Mouse (Mus musculus) embryonic facial prominence, embryonic 11.5 days (tissue): Measurements from ENCODE around the gene Mob3b. TPM values are rescaled to one million over a fixed set of nuclear protein-coding genes. Genes with fewer than 3 reads are reported as not detected.
A peak's percentile ranks its signal among the peaks of the same experiment; 100 is the strongest.
"Not testable (repeated sequence)": the region's sequence is repeated elsewhere in the genome, so short reads cannot be mapped to it uniquely, and the experiment has no call there.

Experiments
- ATAC-seq: fragments of 200-750 bp; cut with Nextera tagmentation; replicated peaks from 2 replicates; pipeline ENCODE4 v1.8.0; 2017; ENCODE audit warnings: low read depth; ENCODE audit not compliant: insufficient number of reproducible peaks, low FRiP score, low TSS enrichment
- DNase-seq: peaks from one replicate; pipeline ENCODE4 v3.0.0-alpha.2; 2015; ENCODE audit warnings: low spot score
- H3K27ac ChIP-seq: fragments of 300-500 bp; sonication (generic); replicated peaks from 2 replicates; pipeline ENCODE4 v1.5.1; 2014; ENCODE audit warnings: mild to moderate bottlenecking, low read depth, low read length, control low read depth
- H3K27me3 ChIP-seq: fragments of 300-500 bp; sonication (generic); 2 replicates; pipeline ENCODE4 v1.6.1; 2014; ENCODE audit warnings: mild to moderate bottlenecking, low read length, moderate library complexity, mixed read lengths; ENCODE audit not compliant: control insufficient read depth, insufficient read depth
- H3K36me3 ChIP-seq: fragments of 300-500 bp; sonication (generic); replicated peaks from 2 replicates; pipeline ENCODE4 v1.6.1; 2014; ENCODE audit warnings: low read depth, mild to moderate bottlenecking, low read length, moderate library complexity, mixed read lengths; ENCODE audit not compliant: control insufficient read depth, insufficient read depth
- H3K4me1 ChIP-seq: fragments of 300-500 bp; sonication (generic); 2 replicates; pipeline ENCODE4 v1.6.1; 2014; ENCODE audit warnings: low read length, mixed read lengths; ENCODE audit not compliant: control insufficient read depth, insufficient read depth
- H3K4me2 ChIP-seq: fragments of 300-500 bp; sonication (generic); 2 replicates; pipeline ENCODE4 v1.6.1; 2014; ENCODE audit warnings: low read depth, mild to moderate bottlenecking, control low read depth, low read length, moderate library complexity
- H3K4me3 ChIP-seq: fragments of 300-500 bp; sonication (generic); 2 replicates; pipeline ENCODE4 v1.5.1; 2014; ENCODE audit warnings: low read depth, low read length, control low read depth
- H3K9ac ChIP-seq: fragments of 300-500 bp; sonication (generic); replicated peaks from 2 replicates; pipeline ENCODE4 v1.6.1; 2014; ENCODE audit warnings: mild to moderate bottlenecking, control low read depth, low read length
- H3K9me3 ChIP-seq: fragments of 300-500 bp; sonication (generic); replicated peaks from 2 replicates; pipeline ENCODE4 v1.6.1; 2016; ENCODE audit warnings: mild to moderate bottlenecking, low read length, inconsistent platforms, mixed read lengths; ENCODE audit not compliant: control insufficient read depth
- WGBS: fragments of 180-500 bp; shearing (Covaris S2); extraction: QIAGEN DNeasy Blood & Tissue Kit; methylation state at CpG from one replicate; pipeline ENCODE4 v1.1.7; 2014; 5-methylcytosine and 5-hydroxymethylcytosine counted together
- polyA plus RNA-seq: library from polyadenylated mRNA; unstranded; fragments of >200 nt; fragmentation: Nextera tagmentation; extraction: Ambion mirVana; gene quantifications from 2 replicates; pipeline ENCODE4 v1.2.1, GENCODE M21; 2014

Mob3b gene
- polyA plus RNA-seq, 1 experiment from 2014 or later = 11.9 TPM

- 79% methylated on average over 3 of the region's 3 CpGs for WGBS
- H3K27me3 ChIP-seq = no peaks in the 10 kb centered on the region
- H3K4me2 ChIP-seq = no peak overlapping the region
- H3K4me1 ChIP-seq = no peaks in the 10 kb centered on the region
- no peaks in the 10 kb centered on the region for H3K36me3 ChIP-seq
- no peaks in the 10 kb centered on the region for H3K9me3 ChIP-seq
- no peak for DNase-seq
- ATAC-seq = no peak
- H3K27ac ChIP-seq = no peak overlapping the region
- H3K9ac ChIP-seq = no peak overlapping the region
- H3K4me3 ChIP-seq = no peak overlapping the region
Measured at GRCm38 (mm10) chr4:34912171-34912570, 245.1 kb downstream of the Mob3b start.

GRCm38 (mm10) chr4:34911401-34911800, 245.9 kb downstream of the Mob3b start:
- whole genome bisulfite sequencing = 68% methylated on average over 3 of the region's 3 CpGs
- Histone ChIP-seq H3K27ac (no peak overlapping the region), H3K4me1 (no peaks in the 10 kb centered on the region), H3K4me2 (no peak overlapping the region), H3K9me3 (no peaks in the 10 kb centered on the region), H3K9ac (no peak overlapping the region), H3K4me3 (no peak overlapping the region), H3K36me3 (no peaks in the 10 kb centered on the region), H3K27me3 (no peaks in the 10 kb centered on the region)
- ATAC-seq (no peak), DNase-seq (no peak)

DNA sequence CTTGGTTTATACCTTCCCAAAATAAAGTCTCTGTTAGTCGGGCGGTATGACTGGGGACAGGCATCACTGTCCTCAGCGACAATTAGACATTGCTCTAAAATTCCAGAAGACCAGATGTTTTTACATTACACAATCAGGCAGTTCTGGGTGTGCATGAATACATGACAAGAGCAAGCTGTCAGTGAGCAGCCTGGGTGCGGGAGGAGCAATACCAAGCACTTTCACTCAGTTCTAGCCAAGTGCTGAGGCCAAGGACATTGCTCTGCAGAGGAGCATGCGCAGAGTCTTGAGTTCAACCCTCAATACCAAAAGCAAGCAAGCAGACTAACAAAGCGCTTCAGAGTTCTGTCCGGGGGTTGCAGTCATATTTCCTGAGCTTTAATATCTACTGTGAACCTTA, 249.2 kb downstream of the Mob3b start:
- Histone ChIP-seq H3K27ac (no peak overlapping the region), H3K27me3 (no peaks in the 10 kb centered on the region), H3K9me3 (no peaks in the 10 kb centered on the region), H3K4me1 (no peaks in the 10 kb centered on the region), H3K36me3 (no peaks in the 10 kb centered on the region), H3K4me2 (no peak overlapping the region), H3K9ac (no peak overlapping the region), H3K4me3 (no peak overlapping the region)
- WGBS = 92% methylated on average over 7 of the region's 7 CpGs
- no peak for ATAC-seq
- no peak for DNase-seq

GRCm38 (mm10) chr4:34907026-34907425, 250.3 kb downstream of the Mob3b start:
- DNase-seq = peak; percentile 63
- Histone ChIP-seq H3K4me1 (no peaks in the 10 kb centered on the region), H3K36me3 (no peaks in the 10 kb centered on the region), H3K27ac (no peak overlapping the region), H3K9ac (no peak overlapping the region), H3K4me2 (no peak overlapping the region), H3K4me3 (no peak overlapping the region), H3K27me3 (no peaks in the 10 kb centered on the region), H3K9me3 (no peaks in the 10 kb centered on the region)
- 40% methylated on average over 14 of the region's 14 CpGs for WGBS
- no peak for ATAC-seq

GRCm38 (mm10) chr4:34906151-34906550, 251.1 kb downstream of the Mob3b start:
- WGBS = 78% methylated on average over 4 of the region's 4 CpGs
- ATAC-seq (no peak), DNase-seq (no peak)
- no peak overlapping the region for H3K4me3 ChIP-seq
- H3K9me3 ChIP-seq = no peaks in the 10 kb centered on the region
- H3K4me1 ChIP-seq = no peaks in the 10 kb centered on the region
- no peak overlapping the region for H3K4me2 ChIP-seq
- no peak overlapping the region for H3K9ac ChIP-seq
- no peak overlapping the region for H3K27ac ChIP-seq
- H3K36me3 ChIP-seq = no peaks in the 10 kb centered on the region
- H3K27me3 ChIP-seq = no peaks in the 10 kb centered on the region

- Histone ChIP-seq H3K4me2 (no peak overlapping the region), H3K9me3 (no peaks in the 10 kb centered on the region), H3K9ac (no peak overlapping the region), H3K27ac (no peak overlapping the region), H3K4me1 (no peaks in the 10 kb centered on the region), H3K4me3 (no peak overlapping the region), H3K27me3 (no peaks in the 10 kb centered on the region), H3K36me3 (no peaks in the 10 kb centered on the region)
- 62% methylated on average over 5 of the region's 5 CpGs for WGBS
- no peak for DNase-seq
- no peak for ATAC-seq
Measured at GRCm38 (mm10) chr4:34905396-34905795, 251.9 kb downstream of the Mob3b start.

GRCm38 (mm10) chr4:34901582-34901981, 255.7 kb downstream of the Mob3b start:
- not testable (repeated sequence) for ATAC-seq, DNase-seq, H3K4me1 ChIP-seq, H3K27me3 ChIP-seq, H3K4me3 ChIP-seq, H3K9me3 ChIP-seq, H3K4me2 ChIP-seq, H3K36me3 ChIP-seq, H3K9ac ChIP-seq, H3K27ac ChIP-seq
- WGBS = 49% methylated on average over 3 of the region's 3 CpGs

DNA sequence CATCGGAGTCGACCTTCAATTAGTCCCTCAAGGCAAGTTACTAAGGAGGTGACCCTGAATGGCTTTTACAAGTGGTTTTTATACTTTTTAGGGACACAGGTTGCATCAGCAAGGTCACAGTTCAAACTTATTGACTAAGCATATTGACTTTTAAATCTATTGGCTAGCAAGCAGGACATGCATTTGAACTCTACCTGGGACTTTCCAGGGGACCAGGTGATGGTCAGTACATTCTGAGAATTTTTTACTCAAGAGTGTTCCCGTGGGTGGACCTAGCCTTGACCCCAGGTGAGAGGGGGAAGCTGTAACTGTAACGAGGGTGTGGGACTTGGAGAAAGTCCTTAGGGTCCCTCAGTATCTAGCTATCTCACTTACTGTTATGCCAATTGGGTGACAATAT, 256.1 kb downstream of the Mob3b start:
- Histone ChIP-seq H3K4me2 (no peak overlapping the region), H3K4me1 (no peaks in the 10 kb centered on the region), H3K27me3 (no peaks in the 10 kb centered on the region), H3K4me3 (no peak overlapping the region), H3K9me3 (no peaks in the 10 kb centered on the region), H3K9ac (no peak overlapping the region), H3K36me3 (no peaks in the 10 kb centered on the region), H3K27ac (no peak overlapping the region)
- ATAC-seq (no peak), DNase-seq (no peak)
- 71% methylated on average over 4 of the region's 4 CpGs for WGBS
